Mouse (Mus musculus) embryonic stem cell, embryonic (primary cell): ENCODE data around the gene Lrig2.

Experiments used
- CTCF ChIA-PET, 4 experiments: fragments of 300-600 bp in 2 of 4; fragments of 350-600 bp in 2 of 4; sonication (Branson Sonifier 250); formaldehyde crosslinking; loops; one replicate each; lab custom pipeline; 2022; ENCODE audit warnings: inconsistent platforms in 2 of 4; lab: Charles Lee
- POLR2A ChIA-PET, 4 experiments: fragments of 300-600 bp in 2 of 4; fragments of 350-600 bp in 2 of 4; sonication (Branson Sonifier 250); formaldehyde crosslinking; loops; one replicate each; lab custom pipeline; 2022; ENCODE audit warnings: antibody characterized with exemption in 4 of 4, inconsistent platforms in 1 of 4; lab: Charles Lee

The Lrig2 gene

DNA sequence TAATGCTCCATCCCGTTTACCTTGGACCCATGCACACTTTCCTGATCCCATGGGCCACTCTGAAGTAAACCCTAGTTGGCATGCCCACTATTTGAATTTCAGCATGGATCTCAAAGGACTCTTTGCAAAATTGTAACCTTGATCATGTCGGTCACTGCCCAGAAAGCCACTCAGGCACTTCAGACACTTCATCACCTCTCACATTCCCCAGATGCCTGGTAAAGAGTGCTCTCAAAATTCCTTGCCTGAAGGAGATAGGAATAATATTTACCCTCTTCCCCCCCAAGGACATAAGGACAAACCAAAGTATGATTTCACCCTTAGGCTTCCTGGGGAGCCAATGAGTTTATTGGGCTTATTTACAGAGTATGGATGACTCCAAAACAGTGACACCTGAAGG lies 139.3 kb downstream of the Lrig2 start:
- ChIA-PET CTCF (interaction anchor here in 1 of 4 experiments (0.7 kb wide), 1 partner anchor 527 kb away, joined by 3 read pairs; no protein-coding TSS in a partner anchor), POLR2A (no interaction called here)

DNA sequence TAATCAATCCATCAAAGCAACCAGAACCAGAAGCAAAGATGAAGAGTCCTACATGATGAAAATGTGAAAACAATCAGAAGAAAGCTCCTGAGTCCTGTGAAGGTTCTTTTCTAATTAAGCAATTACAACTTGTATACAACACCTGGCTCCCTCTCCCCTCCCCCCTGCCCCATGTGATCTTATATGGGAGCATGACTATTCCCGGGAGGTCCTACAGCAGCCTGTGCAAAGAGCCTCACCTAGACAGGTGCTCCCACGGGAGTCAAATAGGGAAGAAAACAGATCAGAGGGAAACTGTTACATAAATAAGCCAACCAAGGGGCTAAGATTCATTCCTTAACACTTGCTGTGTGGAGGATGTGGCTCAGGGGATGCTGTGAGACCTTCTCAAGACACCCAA lies 143.8 kb downstream of the Lrig2 start:
- CTCF ChIA-PET: interaction anchor here in 1 of 4 experiments (0.6 kb wide), 1 partner anchor 201 kb away, joined by 3 read pairs; no protein-coding TSS in a partner anchor
- POLR2A ChIA-PET: interaction anchor here in 1 of 4 experiments (1.8 kb wide), 1 partner anchor 14 kb away, joined by 4 read pairs; no protein-coding TSS in a partner anchor

DNA sequence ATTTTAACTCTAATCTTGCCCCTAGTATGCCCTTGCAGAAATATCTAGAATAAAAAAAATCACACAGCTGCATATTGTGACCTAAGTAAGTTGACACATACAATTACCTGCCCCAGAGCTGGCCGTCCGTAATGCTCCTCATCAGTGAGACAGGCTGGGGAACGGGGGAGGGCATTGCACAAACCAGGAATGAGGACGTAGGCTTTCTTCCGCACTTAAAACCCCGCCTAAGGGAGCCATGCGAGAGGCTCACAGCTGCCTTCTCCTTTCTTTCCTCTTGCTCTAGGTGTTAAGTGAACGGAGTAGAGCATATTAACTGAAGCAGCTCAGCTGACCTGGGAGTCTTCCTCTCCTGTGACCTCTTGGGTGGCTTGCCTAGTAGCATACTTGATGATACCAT lies 149.9 kb downstream of the Lrig2 start:
- ChIA-PET POLR2A (interaction anchor here in 1 of 4 experiments (1.0 kb wide), 2 partner anchors 10 to 143 kb away, joined by 3 read pairs; no protein-coding TSS in a partner anchor), CTCF (no interaction called here)

GRCm38 (mm10) chr3:104360325-104360724 lies 151.4 kb downstream of the Lrig2 start:
- POLR2A ChIA-PET: interaction anchor here in 1 of 4 experiments (0.6 kb wide), 1 partner anchor 13 kb away, joined by 5 read pairs; no protein-coding TSS in a partner anchor
- CTCF ChIA-PET: no interaction called here

DNA sequence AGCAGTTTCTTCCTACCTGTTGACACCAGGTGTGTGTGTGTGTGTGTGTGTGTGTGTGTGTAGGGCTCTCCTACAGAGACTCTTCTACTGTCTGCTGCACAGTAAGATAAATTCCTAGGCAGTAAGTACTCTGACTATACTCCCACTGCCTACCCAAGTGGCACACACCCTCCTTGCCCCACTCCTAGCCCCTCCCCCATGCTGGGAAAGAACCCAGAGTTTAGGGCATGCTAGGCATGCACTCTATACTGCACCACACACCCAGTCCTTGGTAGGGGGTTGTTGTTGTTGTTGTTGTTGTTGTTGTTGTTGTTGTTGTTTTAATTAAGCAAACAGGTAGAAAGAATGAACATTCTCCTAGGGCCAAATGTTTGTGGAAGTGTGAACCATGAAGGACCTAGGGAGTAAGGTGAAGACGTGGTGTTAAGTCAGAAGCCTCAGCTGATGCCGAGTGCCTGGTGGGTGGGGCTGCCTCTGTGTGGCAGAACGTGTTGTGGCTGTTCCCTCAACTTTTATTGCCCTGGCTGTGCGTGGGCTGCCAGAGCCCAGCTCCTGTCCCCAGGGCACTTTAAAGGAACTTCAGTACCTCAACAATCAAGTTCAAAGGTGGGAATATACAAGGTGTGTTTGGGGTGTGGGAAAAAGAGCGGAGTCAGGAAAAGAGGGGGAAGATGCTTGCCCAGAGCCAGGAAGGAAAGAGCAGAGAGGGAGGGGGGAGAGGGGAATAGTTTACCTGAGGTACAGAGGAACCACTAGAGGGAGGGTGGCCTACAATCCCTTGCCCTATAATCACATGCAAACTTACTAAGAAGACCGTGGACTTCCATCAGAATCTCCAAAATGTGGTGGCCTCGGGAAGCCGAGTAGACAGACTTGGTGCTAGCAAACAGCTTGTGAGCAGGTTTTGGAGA lies 152.2 kb downstream of the Lrig2 start:
- ChIA-PET CTCF (no interaction called here), POLR2A (interaction anchor here in 2 of 4 experiments (0.6 to 1.4 kb wide), 7 partner anchors 10 to 418 kb away, joined by 3 to 5 read pairs (median 3); partner anchors contain the start of gene Magi3 (in 1 of the 2))

GRCm38 (mm10) chr3:104358747-104359146 lies 153.0 kb downstream of the Lrig2 start:
- ChIA-PET CTCF (no interaction called here), POLR2A (interaction anchor here in 1 of 4 experiments (0.7 to 1.4 kb wide), 7 partner anchors 9 to 418 kb away, joined by 3 to 5 read pairs (median 3); partner anchors contain the start of gene Magi3)

DNA sequence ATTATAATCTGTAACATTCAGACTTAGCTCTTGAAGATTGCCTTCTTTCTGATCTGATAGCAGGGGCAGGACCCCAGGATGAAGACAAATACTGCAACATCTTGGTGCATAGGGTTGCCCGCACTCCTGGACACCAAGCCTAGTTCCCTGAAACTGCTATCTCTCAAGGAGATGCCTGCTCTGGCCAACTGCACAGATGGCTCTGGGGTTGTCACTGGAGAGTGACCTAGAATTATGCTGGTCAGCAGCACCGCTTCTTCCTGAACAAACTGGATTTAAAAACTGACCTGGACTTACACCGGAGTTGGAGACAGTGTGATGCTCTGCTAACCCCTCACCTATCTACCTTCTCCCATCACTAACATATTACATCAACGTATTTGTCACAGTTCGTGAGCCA lies 155.6 kb downstream of the Lrig2 start:
- ChIA-PET POLR2A (no interaction called here), CTCF (no interaction called here)

DNA sequence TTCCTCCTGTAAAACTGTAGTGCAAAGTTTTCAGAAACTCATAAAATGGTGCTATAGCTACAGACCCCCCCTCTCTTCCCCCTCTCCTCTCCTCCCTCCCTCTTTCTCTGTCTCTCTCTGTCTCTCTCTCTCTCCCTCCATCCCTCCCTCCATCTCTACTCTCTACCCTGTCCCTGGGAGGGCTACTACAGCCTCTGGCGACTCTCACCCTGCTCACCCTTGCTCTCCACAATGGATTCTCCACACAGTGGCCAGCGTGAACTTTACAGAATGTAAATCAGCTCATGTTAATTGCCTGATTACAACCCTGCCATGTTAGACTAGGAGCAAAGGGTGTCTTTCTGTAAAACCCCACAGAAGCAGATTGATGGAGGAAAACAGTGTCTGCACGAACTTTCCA lies 157.8 kb downstream of the Lrig2 start:
- POLR2A ChIA-PET: interaction anchor here in 1 of 4 experiments (1.0 to 1.8 kb wide), 2 partner anchors 14 to 18 kb away, joined by 3 to 4 read pairs; no protein-coding TSS in a partner anchor
- CTCF ChIA-PET: no interaction called here

DNA sequence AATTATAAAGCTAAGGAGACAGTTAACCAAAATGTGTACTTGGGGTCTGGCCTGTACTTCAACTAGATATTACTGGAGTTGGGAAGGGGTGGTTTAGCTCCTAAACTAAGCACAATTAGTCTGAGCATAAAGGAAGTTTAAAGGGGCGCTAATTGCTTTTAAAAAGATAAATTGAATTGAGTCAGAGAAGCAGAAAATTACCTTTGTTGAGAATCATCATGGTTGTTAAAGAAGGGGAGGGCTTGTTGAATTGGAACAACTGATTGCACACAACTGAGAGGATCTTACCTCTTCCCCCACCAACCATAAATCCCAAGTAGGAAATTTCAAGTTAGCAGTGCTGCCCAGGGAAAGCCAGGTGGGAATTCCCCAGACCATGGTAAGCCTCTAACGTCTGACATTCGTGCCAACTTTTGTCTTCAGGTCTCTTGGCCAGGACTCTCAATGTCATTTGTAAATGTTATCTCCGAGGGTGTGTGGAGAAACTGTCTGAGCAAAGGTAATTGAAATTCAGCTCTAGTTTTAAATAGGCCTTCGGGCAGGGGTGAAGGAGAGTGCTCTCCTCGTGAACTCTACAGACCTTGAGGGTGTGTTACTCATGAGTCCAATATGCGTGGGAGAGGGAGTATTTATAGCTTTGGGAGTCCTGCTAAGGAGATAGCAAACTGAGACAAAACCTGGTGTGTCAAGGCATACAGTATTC lies 159.2 kb downstream of the Lrig2 start:
- ChIA-PET CTCF (interaction anchor here in 2 of 4 experiments (0.5 to 1.6 kb wide), 2 partner anchors 102 to 323 kb away, joined by 3 to 7 read pairs; no protein-coding TSS in a partner anchor), POLR2A (interaction anchor here in 2 of 4 experiments (1.2 to 1.5 kb wide), 3 partner anchors 14 to 132 kb away, joined by 3 to 5 read pairs (median 3); partner anchors contain the start of gene Magi3 (in 1 of the 2))

GRCm38 (mm10) chr3:104350253-104350945 lies 161.3 kb downstream of the Lrig2 start:
- CTCF ChIA-PET: no interaction called here
- POLR2A ChIA-PET: interaction anchor here in 2 of 4 experiments (0.6 to 1.9 kb wide), 2 partner anchors 8 to 82 kb away, joined by 3 to 5 read pairs; no protein-coding TSS in a partner anchor

GRCm38 (mm10) chr3:104349847-104350228 lies 161.9 kb downstream of the Lrig2 start:
- ChIA-PET POLR2A (interaction anchor here in 2 of 4 experiments (0.6 to 1.9 kb wide), 2 partner anchors 9 to 81 kb away, joined by 3 to 5 read pairs; no protein-coding TSS in a partner anchor), CTCF (no interaction called here)

DNA sequence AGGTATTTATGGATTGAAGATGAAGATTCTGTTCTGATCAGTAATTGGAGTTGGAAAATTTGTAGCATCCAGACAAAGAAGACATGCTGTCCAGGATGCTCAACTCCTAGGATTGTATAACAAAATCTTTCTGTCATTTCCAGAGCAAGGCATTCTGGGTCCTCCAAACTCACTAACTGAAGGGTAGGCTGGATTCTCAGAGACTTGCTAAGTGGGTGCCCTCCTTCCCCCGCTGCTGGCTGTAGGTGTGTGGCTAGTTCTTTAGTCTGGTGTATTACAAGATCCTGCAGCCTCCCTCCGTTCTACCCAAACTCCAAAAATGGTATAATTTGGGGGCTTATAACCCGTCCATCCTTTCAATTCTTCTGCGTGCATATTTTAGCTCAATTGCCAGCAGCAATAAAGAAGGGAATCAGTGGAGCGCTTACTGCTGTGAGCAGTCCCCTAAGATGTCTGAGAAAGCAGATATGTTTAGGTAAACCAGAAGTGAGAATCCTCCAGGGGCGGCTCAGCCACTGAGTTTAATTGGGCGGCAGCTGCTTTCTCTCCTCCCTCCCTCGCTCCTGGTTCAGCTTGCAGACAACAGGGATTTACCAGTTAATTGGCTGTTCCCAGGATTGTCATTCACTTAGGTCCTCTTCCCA lies 162.4 kb downstream of the Lrig2 start:
- ChIA-PET POLR2A (interaction anchor here in 1 of 4 experiments (1.9 kb wide), 1 partner anchor 9 kb away, joined by 5 read pairs; no protein-coding TSS in a partner anchor), CTCF (interaction anchor here in 1 of 4 experiments (0.5 kb wide), 1 partner anchor 914 kb away, joined by 3 read pairs; no protein-coding TSS in a partner anchor)
